Comparison of ENCODE assay signal across 15 mouse cellular contexts in the genomic region with DNA sequence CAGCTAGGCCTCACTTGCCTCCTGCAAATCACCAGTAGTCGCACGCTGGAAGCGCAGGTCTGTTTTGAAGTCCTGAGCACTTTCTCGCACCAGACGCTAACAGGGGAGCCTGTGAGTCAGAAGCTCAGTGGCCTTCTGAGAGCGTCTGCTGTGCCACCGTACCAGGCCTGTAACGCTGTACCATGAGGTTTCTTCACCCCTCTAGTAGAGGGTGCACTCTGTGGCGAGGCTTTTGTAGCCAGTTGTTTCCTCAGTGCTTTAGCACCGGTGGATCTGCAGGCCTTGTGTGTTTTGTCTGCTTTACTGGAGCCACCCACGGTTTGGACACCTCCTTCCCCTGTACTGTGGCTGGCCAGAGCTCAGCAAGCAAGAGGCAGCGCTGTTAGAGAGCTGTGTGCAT. TPM values are rescaled to one million over a fixed set of nuclear protein-coding genes. Genes with fewer than 3 reads are reported as not detected.
DNase-seq lines count a peak whose midpoint lies in the region; ATAC-seq lines count a peak whose summit lies in the region.
"Had no signal": no experiment of that assay in that cellular context is flagged by ENCODE, and none has a peak within 500 bp of the region (broad histone marks: within the 10 kb centered on the region; RNA-seq: fewer than 3 reads in every experiment).

No protein-coding gene starts in this region.

- no peaks in the 10 kb centered on the region for H3K27me3 ChIP-seq in heart, embryonic 16.5 days (ENCODE audit: control insufficient read depth, insufficient read depth, low read length)
- no peaks in the 10 kb centered on the region for H3K27me3 ChIP-seq in midbrain, embryonic 11.5 days (ENCODE audit: control insufficient read depth, insufficient read depth, low read length)
- no peaks in the 10 kb centered on the region for H3K27me3 ChIP-seq in midbrain, embryonic 16.5 days (ENCODE audit: control insufficient read depth, insufficient read depth, low read depth, low read length)
- H3K27me3 ChIP-seq: hindbrain, embryonic 15.5 days; midbrain, embryonic 13.5 days; neural tube, embryonic 15.5 days had no signal

- H3K9ac ChIP-seq in heart, embryonic 16.5 days (ENCODE audit: low read length), result no peak overlapping the region
- H3K9ac ChIP-seq in midbrain, embryonic 11.5 days (ENCODE audit: low read length), result peak overlapping the region; percentile 24; the same call in 1 of the 2 replicates
- no peak overlapping the region for H3K9ac ChIP-seq in midbrain, embryonic 16.5 days (ENCODE audit: low read depth, low read length)
- H3K9ac ChIP-seq: hindbrain, embryonic 15.5 days; midbrain, embryonic 13.5 days; neural tube, embryonic 15.5 days had no signal

- no peaks in the 10 kb centered on the region for H3K36me3 ChIP-seq in heart, embryonic 16.5 days (ENCODE audit: control insufficient read depth, insufficient read depth)
- H3K36me3 ChIP-seq in midbrain, embryonic 11.5 days (ENCODE audit: control insufficient read depth, insufficient read depth, low read length), result no peaks in the 10 kb centered on the region
- H3K36me3 ChIP-seq in midbrain, embryonic 16.5 days (ENCODE audit: control insufficient read depth, insufficient read depth, low read length), result no peaks in the 10 kb centered on the region
- H3K36me3 ChIP-seq: hindbrain, embryonic 15.5 days; midbrain, embryonic 13.5 days; neural tube, embryonic 15.5 days had no signal

- 44% methylated on average over 12 of the region's 12 CpGs for WGBS in heart, embryonic 16.5 days
- WGBS in midbrain, embryonic 11.5 days, result 32% methylated on average over 12 of the region's 12 CpGs
- 41% methylated on average over 12 of the region's 12 CpGs for WGBS in midbrain, embryonic 16.5 days

- peaks cover 17% of the 10 kb centered on the region for H3K4me1 ChIP-seq in heart, embryonic 16.5 days (ENCODE audit: control insufficient read depth, insufficient read depth, low read length)
- peaks cover 11% of the 10 kb centered on the region for H3K4me1 ChIP-seq in midbrain, embryonic 11.5 days (ENCODE audit: control insufficient read depth, insufficient read depth, low read length)
- peaks cover 18% of the 10 kb centered on the region for H3K4me1 ChIP-seq in midbrain, embryonic 16.5 days (ENCODE audit: control insufficient read depth, insufficient read depth, low read length)

- H3K4me3 ChIP-seq in heart, embryonic 16.5 days (ENCODE audit: low read length), result no peak overlapping the region
- no peak overlapping the region for H3K4me3 ChIP-seq in midbrain, embryonic 11.5 days (ENCODE audit: low read depth, low read length)
- no peak overlapping the region for H3K4me3 ChIP-seq in midbrain, embryonic 16.5 days (ENCODE audit: low read depth, low read length)
- H3K4me3 ChIP-seq: hindbrain, embryonic 15.5 days; midbrain, embryonic 13.5 days; neural tube, embryonic 15.5 days had no signal

- no peak for ATAC-seq in heart, embryonic 16.5 days (replicated peaks; ENCODE audit: extremely low read depth, insufficient read depth, low FRiP score)
- no peak for ATAC-seq in midbrain, embryonic 11.5 days (ENCODE audit: low FRiP score)
- no peak for ATAC-seq in midbrain, embryonic 16.5 days
- ATAC-seq: midbrain, embryonic 13.5 days had no signal

- H3K4me2 ChIP-seq in heart, embryonic 16.5 days (ENCODE audit: low read depth, low read length), result no peak overlapping the region
- no peak overlapping the region for H3K4me2 ChIP-seq in midbrain, embryonic 11.5 days
- H3K4me2 ChIP-seq in midbrain, embryonic 16.5 days (ENCODE audit: low read length), result no peak overlapping the region
- H3K4me2 ChIP-seq: hindbrain, embryonic 15.5 days; midbrain, embryonic 13.5 days; neural tube, embryonic 15.5 days had no signal

- intact Hi-C loops in heart, postnatal 14 days (cut with DNase I), result no loop called here

- peak; percentile 10 for DNase-seq in adrenal gland, postnatal 10 days
- DNase-seq in adrenal gland, adult 18-20 months (ENCODE audit: low spot score in 2 of 2), result no peak
- no peak for DNase-seq in heart, postnatal 14 days
- DNase-seq in midbrain, embryonic 11.5 days (ENCODE audit: low spot score, missing footprints), result peak; percentile 84
- peak; percentile 32 for DNase-seq in induced T-regulatory cell, adult 2 months (ENCODE audit: low read depth)
- no peak for DNase-seq in urinary bladder, adult 2 months (ENCODE audit: low spot score)
- DNase-seq: gastrocnemius, postnatal 10 days; lung, adult 18-20 months; right cerebral cortex, postnatal 25 days had no signal

- H3K27ac ChIP-seq in heart, embryonic 16.5 days (ENCODE audit: low read length), result peak overlapping the region; percentile 15; the same call in 1 of the 2 replicates
- no peak overlapping the region for H3K27ac ChIP-seq in midbrain, embryonic 11.5 days (ENCODE audit: low read depth, low read length)
- no peak overlapping the region for H3K27ac ChIP-seq in midbrain, embryonic 16.5 days (ENCODE audit: low read length)
- H3K27ac ChIP-seq: hindbrain, embryonic 15.5 days; kidney, postnatal 0 days; midbrain, embryonic 13.5 days; neural tube, embryonic 15.5 days had no signal

- no peaks in the 10 kb centered on the region for H3K9me3 ChIP-seq in heart, embryonic 16.5 days (replicated peaks; ENCODE audit: control insufficient read depth, low read length)
- no peaks in the 10 kb centered on the region for H3K9me3 ChIP-seq in midbrain, embryonic 11.5 days (ENCODE audit: control insufficient read depth, low read length)
- no peaks in the 10 kb centered on the region for H3K9me3 ChIP-seq in midbrain, embryonic 16.5 days (replicated peaks; ENCODE audit: control insufficient read depth, low read length, poor library complexity, severe bottlenecking)
- H3K9me3 ChIP-seq: hindbrain, embryonic 15.5 days; midbrain, embryonic 13.5 days; neural tube, embryonic 15.5 days had no signal

RNA-seq across cellular contexts. Expression of a gene that starts 4.3 kb away (rescaled TPM):
- 10 to 100 TPM; 42.4 to 50.9 TPM for total RNA-seq in adrenal gland, postnatal 10 days (2021)
- 10 to 100 TPM; 62.9 to 67.4 TPM for total RNA-seq in adrenal gland, adult 18-20 months (2021)
- polyA plus RNA-seq in heart, embryonic 16.5 days (2015; fragmentation: Nextera tagmentation; extraction: Ambion mirVana), result 26.7 and 31.0 TPM in 2 replicates
- total RNA-seq in heart, postnatal 14 days (2021), result 10 to 100 TPM; 26.2 to 28.5 TPM
- 31.6 and 32.9 TPM in 2 replicates for polyA plus RNA-seq in midbrain, embryonic 11.5 days (2014; fragmentation: Nextera tagmentation; extraction: Ambion mirVana)
- polyA plus RNA-seq in midbrain, embryonic 16.5 days (2015; fragmentation: Nextera tagmentation; extraction: Ambion mirVana), result 20.2 and 21.3 TPM in 2 replicates
- 35.5 and 36.1 TPM in 2 replicates for polyA plus RNA-seq in urinary bladder, adult 2 months (2012; rRNA removed)

RNA-seq across cellular contexts. Expression of a gene that starts 16.8 kb away (rescaled TPM):
- total RNA-seq in adrenal gland, postnatal 10 days (2021), result 10 to 100 TPM; 12.3 to 15.7 TPM
- total RNA-seq in adrenal gland, adult 18-20 months (2021), result 10 to 100 TPM; 11.6 to 12.3 TPM
- 5.0 and 5.7 TPM in 2 replicates for polyA plus RNA-seq in heart, embryonic 16.5 days (2015; fragmentation: Nextera tagmentation; extraction: Ambion mirVana)
- total RNA-seq in heart, postnatal 14 days (2021), result 1 to 10 TPM; 3.0 to 4.1 TPM
- 28.2 and 32.2 TPM in 2 replicates for polyA plus RNA-seq in midbrain, embryonic 11.5 days (2014; fragmentation: Nextera tagmentation; extraction: Ambion mirVana)
- polyA plus RNA-seq in midbrain, embryonic 16.5 days (2015; fragmentation: Nextera tagmentation; extraction: Ambion mirVana), result 88.3 and 103 TPM in 2 replicates
- 21.5 and 26.5 TPM in 2 replicates for polyA plus RNA-seq in urinary bladder, adult 2 months (2012; rRNA removed)

Comparison
In these comparisons a context has a peak if more than half of its experiments do, and no peak if none do; other contexts are left out.
1. DNase-seq: peak in adrenal gland, postnatal 10 days (single experiment), midbrain, embryonic 11.5 days (single experiment) and induced T-regulatory cell, adult 2 months (single experiment); none in adrenal gland, adult 18-20 months (0 of 2), heart, postnatal 14 days (0 of 2) and urinary bladder, adult 2 months (single experiment).